Mouse (Mus musculus) layer of hippocampus, postnatal 36 days (tissue): Measurements from ENCODE around the gene 1810062G17Rik. TPM values are rescaled to one million over a fixed set of nuclear protein-coding genes. Genes with fewer than 3 reads are reported as not detected.

Experiments used
- DNase-seq, 2 experiments: peaks; one replicate each; pipeline ENCODE4 v3.0.0; 2022
- total RNA-seq, 2 experiments: library from RNA; stranded (reverse); gene quantifications; 2 replicates each; pipeline ENCODE4 v1.2.3; 2021

The 1810062G17Rik gene
- not detected for total RNA-seq

- DNase-seq: peak; percentile 87 to 90
These were observed at the start of gene 1810062G17Rik, which contains the start of gene Anxa5 for GRCm38 (mm10) chr3:36475532-36476087. Gene 1810062G17Rik, plus strand, starts transcription at chr3:36475937. Gene Anxa5, minus strand, starts transcription at chr3:36475894.

- DNase-seq: no peak
These were observed 48.4 kb upstream of the 1810062G17Rik start for GRCm38 (mm10) chr3:36427386-36427785.

- DNase-seq: no peak
These were observed 45.4 kb upstream of the 1810062G17Rik start for GRCm38 (mm10) chr3:36430360-36430759.

- no peak for DNase-seq
These were observed 35.5 kb upstream of the 1810062G17Rik start for GRCm38 (mm10) chr3:36440280-36440679.

GRCm38 (mm10) chr3:36442426-36442825 is 33.3 kb upstream of the 1810062G17Rik start:
- DNase-seq: peak in 1 of 2 experiments; percentile 15

GRCm38 (mm10) chr3:36446041-36446440 is 29.7 kb upstream of the 1810062G17Rik start:
- DNase-seq: no peak

- no peak for DNase-seq
These were observed 29.2 kb upstream of the 1810062G17Rik start for GRCm38 (mm10) chr3:36446506-36446905.

- DNase-seq: no peak
These were observed 28.8 kb upstream of the 1810062G17Rik start for GRCm38 (mm10) chr3:36446918-36447317.

- DNase-seq: no peak
These were observed 26.2 kb upstream of the 1810062G17Rik start for GRCm38 (mm10) chr3:36449292-36450165.

- DNase-seq: no peak
These were observed 23.2 kb upstream of the 1810062G17Rik start for GRCm38 (mm10) chr3:36452502-36452901.

GRCm38 (mm10) chr3:36455124-36455523 is 20.6 kb upstream of the 1810062G17Rik start:
- DNase-seq: no peak

GRCm38 (mm10) chr3:36455566-36455965 is 20.2 kb upstream of the 1810062G17Rik start:
- DNase-seq: no peak

GRCm38 (mm10) chr3:36460717-36461116 is 15.0 kb upstream of the 1810062G17Rik start:
- no peak for DNase-seq

GRCm38 (mm10) chr3:36461819-36462218 is 13.9 kb upstream of the 1810062G17Rik start:
- DNase-seq: no peak

- DNase-seq: no peak
These were observed 13.4 kb upstream of the 1810062G17Rik start for GRCm38 (mm10) chr3:36462348-36462747.

- DNase-seq: no peak
These were observed 10.2 kb upstream of the 1810062G17Rik start for GRCm38 (mm10) chr3:36465538-36465937.

- no peak for DNase-seq
These were observed 8.1 kb upstream of the 1810062G17Rik start for GRCm38 (mm10) chr3:36467632-36468031.

- no peak for DNase-seq
These were observed 6.9 kb upstream of the 1810062G17Rik start for GRCm38 (mm10) chr3:36468871-36469270.

- DNase-seq: no peak
These were observed 3.9 kb upstream of the 1810062G17Rik start for GRCm38 (mm10) chr3:36471856-36472255.

GRCm38 (mm10) chr3:36473222-36473621 is 2.5 kb upstream of the 1810062G17Rik start:
- no peak for DNase-seq

- DNase-seq: no peak
These were observed 1.3 kb upstream of the 1810062G17Rik start for GRCm38 (mm10) chr3:36474421-36474820.

GRCm38 (mm10) chr3:36474938-36475483 is 726 bp upstream of the 1810062G17Rik start:
- peak; percentile 17 to 22 for DNase-seq
